Mouse (Mus musculus) central nervous system, embryonic 18 days (tissue): ENCODE measurements around the gene Wt1. TPM values are rescaled to one million over a fixed set of nuclear protein-coding genes. Genes with fewer than 3 reads are reported as not detected.

ENCODE experiments used
- polyA plus RNA-seq: library from polyadenylated mRNA; depleted of rRNA; stranded (reverse); fragments of >200 nt; gene quantifications from 2 replicates; pipeline ENCODE4 v1.2.3, GENCODE M21; 2012; rRNA removed

The Wt1 gene
- 0.12 and 0.70 TPM in 2 replicates for polyA plus RNA-seq

DNA sequence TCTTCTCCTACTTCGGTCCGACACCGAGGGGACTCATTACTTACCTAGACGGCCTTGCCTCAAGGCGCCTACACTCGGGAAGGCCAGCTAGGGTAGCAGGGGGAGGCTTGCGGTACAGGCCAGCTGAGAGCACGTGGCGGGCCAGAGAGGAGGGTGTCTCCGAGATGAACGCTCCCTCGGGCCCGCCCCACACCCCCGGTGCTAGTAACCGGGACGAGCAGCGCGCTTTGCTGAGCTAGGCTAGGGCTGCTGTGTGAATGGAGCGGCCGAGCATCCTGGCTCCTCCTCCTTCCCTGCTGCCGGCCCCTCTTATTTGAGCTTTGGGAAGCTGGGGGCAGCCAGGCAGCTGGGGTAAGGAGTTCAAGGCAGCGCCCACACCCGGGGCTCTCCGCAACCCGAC lies at the start of gene Wt1:
TSS of gene Wt1 (plus strand) at position 251 of the 400 bp plus-strand sequence.

DNA sequence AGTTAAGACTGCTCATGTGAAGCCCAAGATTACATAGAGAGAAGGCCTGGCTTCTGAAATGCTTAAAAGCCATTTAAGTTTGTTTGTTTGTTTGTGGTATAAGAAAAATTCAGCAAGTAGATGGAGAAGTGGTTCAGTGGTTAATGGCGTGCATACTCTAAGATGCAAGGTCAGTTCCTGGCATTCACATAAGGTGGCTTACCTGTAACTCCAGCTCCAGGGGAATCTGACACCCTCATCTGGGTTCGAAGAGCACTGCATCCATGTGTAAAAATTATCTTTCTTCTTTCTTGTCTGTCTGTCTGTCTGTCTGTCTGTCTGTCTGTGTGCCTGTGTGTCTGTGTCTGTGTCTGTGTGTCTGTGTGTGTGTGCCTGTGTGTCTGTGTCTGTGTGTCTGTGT lies 34.6 kb upstream of the Wt1 start, which contains the start of gene Gm11060:
TSS of gene Gm11060 (plus strand) at position 301 of the 400 bp plus-strand sequence.

Other genes starting within 250 kb of the Wt1 start
- 119 and 128 TPM in 2 replicates for gene Eif3m, start 109.4 kb upstream of the Wt1 start, polyA plus RNA-seq
- gene Gm11060, start 34.5 kb upstream of the Wt1 start, polyA plus RNA-seq, result not detected in 2 replicates
- 0.03 TPM in 1 of 2 replicates, not detected in the other for gene Them7, start 97.8 kb downstream of the Wt1 start, polyA plus RNA-seq